Mouse (Mus musculus): ENCODE measurements around the gene Amfr. TPM values are rescaled to one million over a fixed set of nuclear protein-coding genes. Genes with fewer than 3 reads are reported as not detected.

Amfr gene
- total RNA-seq, 2 experiments from 2014 or later, result 69.7 to 70.6 TPM

- intact Hi-C loops (cut with DNase I; ENCODE audit: low total_unique reads), result loop anchor here (5.0 kb wide), 1 partner anchor 274 kb away; no protein-coding TSS in a partner anchor
- DNase-seq, result no peak
Observed at GRCm38 (mm10) chr8:93941636-93942054, 71.0 kb downstream of the Amfr start.

- no peak for DNase-seq
- intact Hi-C loops (cut with DNase I; ENCODE audit: low total_unique reads), result loop anchor here (5.0 kb wide), 1 partner anchor 273 kb away; no protein-coding TSS in a partner anchor
Observed at GRCm38 (mm10) chr8:93940542-93941423, 71.9 kb downstream of the Amfr start.

GRCm38 (mm10) chr8:93938193-93938592 lies 74.4 kb downstream of the Amfr start:
- no peak for DNase-seq

GRCm38 (mm10) chr8:93933288-93933687 lies 79.4 kb downstream of the Amfr start:
- intact Hi-C loops (cut with DNase I; ENCODE audit: low total_unique reads), result loop anchor here (5.0 kb wide), 2 partner anchors 271 to 341 kb away; no protein-coding TSS in a partner anchor
- DNase-seq, result no peak

More at GRCm38 (mm10) chr8:93938193-93938592, 74.4 kb downstream of the Amfr start:
- intact Hi-C loops (cut with DNase I; ENCODE audit: low total_unique reads), result no loop called here

- DNase-seq, result peak; percentile 78
- intact Hi-C loops (cut with DNase I; ENCODE audit: low total_unique reads), result loop anchor here (5.0 kb wide), 2 partner anchors 271 to 341 kb away; no protein-coding TSS in a partner anchor
Observed at GRCm38 (mm10) chr8:93932873-93933272, 79.8 kb downstream of the Amfr start.

- intact Hi-C loops (cut with DNase I; ENCODE audit: low total_unique reads), result loop anchor here (5.0 kb wide), 2 partner anchors 269 to 339 kb away; no protein-coding TSS in a partner anchor
- DNase-seq, result no peak
Observed at GRCm38 (mm10) chr8:93931336-93931735, 81.3 kb downstream of the Amfr start.

- no peak for DNase-seq
- intact Hi-C loops (cut with DNase I; ENCODE audit: low total_unique reads), result loop anchor here (10.0 kb wide), 1 partner anchor 114 kb away; no protein-coding TSS in a partner anchor
Observed at GRCm38 (mm10) chr8:93929233-93929632, 83.4 kb downstream of the Amfr start.

- DNase-seq, result no peak
- intact Hi-C loops (cut with DNase I; ENCODE audit: low total_unique reads), result loop anchor here (10.0 kb wide), 1 partner anchor 111 kb away; no protein-coding TSS in a partner anchor
Observed at GRCm38 (mm10) chr8:93925513-93925912, 87.1 kb downstream of the Amfr start.

- intact Hi-C loops (cut with DNase I; ENCODE audit: low total_unique reads), result loop anchor here (10.0 kb wide), 1 partner anchor 109 kb away; no protein-coding TSS in a partner anchor
- peak; percentile 32 for DNase-seq
Observed at GRCm38 (mm10) chr8:93923897-93924334, 88.7 kb downstream of the Amfr start.

Small RNA genes lying within 50 kb of the gene (microRNA-seq; reads per million reads assigned to microRNA genes)
- 0 reads per million in 2 experiments for gene Gm24159

Other genes with a start within 250 kb of the Amfr start
- gene Gnao1, start 202.9 kb downstream of the Amfr start, total RNA-seq (2021), result 10 to 100 TPM; 11.1 to 11.6 TPM
- gene Nudt21, start 24.2 kb upstream of the Amfr start, total RNA-seq (2021), result 10 to 100 TPM; 14.6 to 18.5 TPM
- gene Ogfod1, start 24.4 kb upstream of the Amfr start, total RNA-seq (2021), result 10 to 100 TPM; 14.5 to 15.2 TPM
- 1 to 10 TPM; 3.1 to 3.7 TPM for gene Bbs2, start 86.1 kb upstream of the Amfr start, total RNA-seq (2021)
- not detected for gene Mt4, start 124.4 kb upstream of the Amfr start, total RNA-seq (2021)
- gene Mt3, start 139.8 kb upstream of the Amfr start, total RNA-seq (2021), result 10 to 100 TPM in 1 of 2 experiments, 1 to 10 TPM in 1; 5.8 to 11.2 TPM
- gene Mt2, start 159.8 kb upstream of the Amfr start, total RNA-seq (2021), result 100 to 1,000 TPM in 1 of 2 experiments, 10 to 100 TPM in 1; 20.2 to 206 TPM
- 100 to 1,000 TPM in 1 of 2 experiments, 10 to 100 TPM in 1; 18.6 to 129 TPM for gene Mt1, start 166.2 kb upstream of the Amfr start, total RNA-seq (2021)
- gene Nup93, start 201.7 kb upstream of the Amfr start, total RNA-seq (2021), result 10 to 100 TPM in 1 of 2 experiments, 1 to 10 TPM in 1; 10.0 to 13.2 TPM

Measured in gastrocnemius, postnatal 14 days (tissue).